Mouse (Mus musculus) embryo, embryonic 10.5 days (tissue): ENCODE data around the gene Ctps2.
A peak's percentile ranks its signal among the peaks of the same experiment; 100 is the strongest.

Source experiments
- DNase-seq: peaks from one replicate; pipeline ENCODE4 v3.0.0-alpha.2; 2015; ENCODE audit warnings: low spot score

The Ctps2 gene

DNA sequence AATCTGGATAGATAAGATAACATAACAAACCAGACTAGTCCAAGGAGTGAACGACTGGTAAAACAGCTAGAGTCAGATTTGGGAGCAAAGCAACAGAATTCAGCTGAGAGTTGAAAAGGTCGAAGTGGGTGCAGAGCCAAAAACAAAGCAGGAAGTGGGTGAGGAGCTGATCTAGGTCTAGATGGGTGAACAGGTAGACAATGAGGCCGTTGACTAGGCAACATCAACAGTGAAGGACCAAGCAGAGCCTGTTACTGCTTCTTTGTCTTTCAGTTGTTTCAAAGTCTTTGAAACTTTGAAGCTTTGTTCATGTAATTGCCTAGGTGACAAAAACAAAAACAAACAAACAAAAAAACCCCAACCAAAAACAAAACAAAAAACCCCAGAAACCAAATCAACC is 75.2 kb downstream of the Ctps2 start:
- no peak for DNase-seq

DNA sequence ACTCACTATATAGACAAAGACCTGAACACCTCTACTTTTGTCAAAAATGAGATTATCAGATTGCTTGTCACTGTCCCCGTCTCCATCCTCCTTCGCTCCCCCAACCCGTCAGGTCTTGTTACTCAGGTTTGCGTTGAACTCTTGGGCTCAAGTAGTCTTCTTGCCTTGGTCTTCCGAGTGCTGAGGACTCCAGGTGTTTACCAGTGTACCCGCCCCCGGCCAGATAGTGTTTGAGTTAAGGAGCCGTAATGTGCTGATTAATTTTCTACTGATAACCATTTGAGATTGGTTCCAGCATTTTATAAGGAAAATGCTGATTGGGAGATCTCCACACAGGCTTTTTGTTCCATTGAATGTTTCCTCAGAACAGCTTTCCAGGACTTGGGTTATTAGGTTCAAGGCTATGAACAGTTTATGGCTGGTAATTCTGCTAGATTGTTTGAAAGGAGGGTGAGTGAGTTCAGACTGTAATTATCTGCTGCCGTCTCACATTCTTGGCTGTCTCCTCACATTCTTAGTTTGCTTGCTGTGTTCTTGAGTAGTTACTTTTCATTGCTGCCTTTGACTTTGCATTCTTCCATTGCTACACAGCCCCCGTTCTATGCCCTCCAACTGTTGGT is 85.9 kb downstream of the Ctps2 start:
- DNase-seq = no peak

DNA sequence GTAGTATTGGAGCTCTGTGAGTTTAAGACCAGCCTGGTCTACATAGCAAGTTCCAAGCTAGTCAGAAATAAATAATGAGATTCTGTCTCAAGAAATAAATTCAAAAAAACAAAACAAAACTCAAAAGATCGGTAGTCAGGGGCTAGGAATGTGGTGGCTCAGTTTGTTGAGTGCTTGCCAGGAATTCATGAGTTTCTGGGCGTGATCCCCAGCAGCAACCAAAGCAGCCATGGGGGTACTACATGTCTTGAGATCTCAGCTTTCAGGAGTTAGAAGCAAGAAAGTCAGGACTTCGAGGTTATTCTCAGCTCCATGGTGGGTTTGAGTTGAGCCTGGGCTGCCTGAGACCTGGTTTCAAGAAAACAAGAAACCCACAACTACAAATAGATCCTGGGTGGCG is 90.4 kb downstream of the Ctps2 start:
- no peak for DNase-seq

GRCm38 (mm10) chrX:162992121-162992520 is 91.1 kb downstream of the Ctps2 start:
- DNase-seq = no peak

GRCm38 (mm10) chrX:163027864-163028263 is 126.8 kb downstream of the Ctps2 start:
- DNase-seq = no peak

DNA sequence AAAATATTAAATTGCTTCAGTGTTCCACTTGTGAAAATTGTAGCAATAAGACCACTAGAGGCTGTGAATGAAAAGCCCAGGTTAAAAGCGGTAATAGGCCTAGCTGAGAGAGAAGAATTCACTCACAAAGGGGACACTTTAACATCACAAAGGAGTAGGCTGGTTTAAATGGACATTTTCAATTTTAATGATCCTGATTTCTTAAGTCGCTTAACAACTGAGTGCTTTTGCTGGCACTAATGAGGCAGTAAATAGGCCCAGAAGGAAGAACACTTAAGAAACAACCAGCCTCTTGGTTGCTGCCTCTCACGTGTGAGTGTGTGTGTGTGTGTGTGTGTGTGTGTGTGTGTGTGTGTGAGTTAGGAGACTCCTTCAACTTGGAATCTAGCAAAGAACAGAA is 137.7 kb downstream of the Ctps2 start:
- peak; percentile 1 for DNase-seq

- DNase-seq = no peak
Observed at GRCm38 (mm10) chrX:163042771-163043170, 141.7 kb downstream of the Ctps2 start.

GRCm38 (mm10) chrX:163063936-163064335 is 162.9 kb downstream of the Ctps2 start:
- no peak for DNase-seq
